Mouse (Mus musculus) CH12.LX (cell line): ENCODE measurements around the gene Gnpnat1.

Experiments used
- CTCF ChIP-seq, 2 experiments: IDR thresholded peaks in 1 of 2; conservative IDR thresholded peaks in 1 of 2; 2 replicates each; pipeline ENCODE4 v1.5.1; 2011 to 2012; ENCODE audit warnings: low read depth in 2 of 2, low read length in 2 of 2, improper control_type of control experiment in 1 of 2, inconsistent platforms in 1 of 2, mild to moderate bottlenecking in 1 of 2, moderate library complexity in 1 of 2
- HCFC1 ChIP-seq: IDR thresholded peaks from 2 replicates; pipeline ENCODE4 v1.6.1; 2012; ENCODE audit warnings: low read depth, mild to moderate bottlenecking, inconsistent platforms, low read length, improper control_type of control experiment
- MXI1 ChIP-seq: IDR thresholded peaks from 2 replicates; pipeline ENCODE4 v1.6.1; 2011; ENCODE audit warnings: mild to moderate bottlenecking, low read depth, low read length, improper control_type of control experiment
- POLR2A ChIP-seq: IDR thresholded peaks from 2 replicates; pipeline ENCODE4 v1.6.1; 2011; ENCODE audit warnings: low read depth, mild to moderate bottlenecking, improper control_type of control experiment, low read length
- RAD21 ChIP-seq: IDR thresholded peaks from 2 replicates; pipeline ENCODE4 v1.6.1; 2011; ENCODE audit warnings: low read depth, mild to moderate bottlenecking, low read length, improper control_type of control experiment, moderate library complexity
- TCF12 ChIP-seq: IDR thresholded peaks from 2 replicates; pipeline ENCODE4 v1.6.1; 2014; ENCODE audit warnings: low read depth, mild to moderate bottlenecking, inconsistent platforms, low read length, improper control_type of control experiment

DNA sequence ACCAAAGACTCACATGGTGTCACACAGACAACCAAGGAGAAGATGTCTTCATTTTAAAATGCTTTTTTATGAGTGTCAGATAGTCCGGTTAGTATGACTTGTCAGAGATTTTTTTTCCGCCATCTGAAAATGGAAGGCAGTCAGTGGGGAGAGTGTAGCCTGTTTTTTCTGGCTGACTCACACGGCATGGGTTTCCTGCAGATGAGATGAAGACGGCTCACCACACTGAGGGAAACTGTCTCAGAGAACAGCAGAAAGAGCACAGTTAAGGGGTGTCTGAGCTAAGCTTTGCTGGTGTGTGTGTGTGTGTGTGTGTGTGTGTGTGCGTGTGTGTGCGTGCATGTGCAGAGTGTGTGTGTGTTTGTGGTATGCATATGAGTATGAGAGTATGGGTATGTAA is 36.6 kb upstream of the Gnpnat1 start:
- TF ChIP-seq CTCF (conservative IDR thresholded peaks at IDR 0.05 in 1 of 2, IDR thresholded peaks at IDR 0.05 in 1 of 2; ENCODE audit: low read depth in 2 of 2, low read length in 2 of 2) = no peak
- no peak for TF ChIP-seq POLR2A
- no peak for TF ChIP-seq RAD21
- TF ChIP-seq HCFC1 = no peak
- no peak for TF ChIP-seq TCF12
- TF ChIP-seq MXI1 = no peak
